Mouse (Mus musculus) lung, adult 2 months (tissue): Measurements from ENCODE around the gene Fkbp1b.

ENCODE experiments used
- CTCF ChIP-seq: fragments of 200-500 bp; IDR thresholded peaks from 2 replicates; pipeline ENCODE4 v1.5.1; 2011; ENCODE audit warnings: mild to moderate bottlenecking, low read length, control low read depth; ENCODE audit not compliant: insufficient read depth
- POLR2A ChIP-seq: fragments of 200-500 bp; IDR thresholded peaks from 2 replicates; pipeline ENCODE4 v1.6.1; 2011; ENCODE audit warnings: low read depth, mild to moderate bottlenecking, control low read depth, low read length, borderline replicate concordance; ENCODE audit errors: extremely low read depth

GRCm38 (mm10) chr12:4872983-4873477, 31.6 kb upstream of the Fkbp1b start:
- TF ChIP-seq CTCF: no peak
- no peak for TF ChIP-seq POLR2A
